In genomic region chr4:44363434-44364013, GRCm38 (mm10) we compare ENCODE assay signal across 11 mouse cellular contexts.
DNase-seq lines count a peak whose midpoint lies in the region; ATAC-seq and TF ChIP-seq lines count a peak whose summit lies in the region.
"Had no signal": no experiment of that assay in that cellular context is flagged by ENCODE, and none has a peak within 500 bp of the region (broad histone marks: within the 10 kb centered on the region; RNA-seq: fewer than 3 reads in every experiment).

No protein-coding gene starts in this region.

- TF ChIP-seq CTCF in lung, embryonic 14.5 days (IDR thresholded peaks at IDR 0.05; ENCODE audit: low read depth), result no peak
- TF ChIP-seq CTCF in lung, adult 2 months (IDR thresholded peaks at IDR 0.05; ENCODE audit: insufficient read depth, low read length), result no peak

- H3K27ac ChIP-seq in heart, embryonic 11.5 days (ENCODE audit: low read depth, low read length), result 0 out of 2 replicates have a peak overlapping the region, but pooled peaks have one; percentile 41
- H3K27ac ChIP-seq in lung, embryonic 14.5 days (ENCODE audit: low read depth), result peak overlapping the region; percentile 58; the same call in 1 of the 2 replicates
- H3K27ac ChIP-seq: heart, embryonic 15.5 days; neural tube, embryonic 15.5 days had no signal

- no peak for ATAC-seq in heart, embryonic 11.5 days (replicated peaks; ENCODE audit: insufficient number of reproducible peaks, low FRiP score, low TSS enrichment)
- ATAC-seq in lung, embryonic 14.5 days (ENCODE audit: insufficient read depth), result peak; percentile 92

- H3K36me3 ChIP-seq in heart, embryonic 11.5 days (ENCODE audit: control insufficient read depth, insufficient read depth, low read length), result no peaks in the 10 kb centered on the region
- H3K36me3 ChIP-seq in lung, embryonic 14.5 days (ENCODE audit: insufficient read depth), result peaks cover 16% of the 10 kb centered on the region
- H3K36me3 ChIP-seq: heart, embryonic 15.5 days; neural tube, embryonic 15.5 days had no signal

- 79% methylated on average over 12 of the region's 12 CpGs for WGBS in heart, embryonic 11.5 days (ENCODE audit: insufficient replicate concordance)
- WGBS in lung, embryonic 14.5 days, result 48% methylated on average over 12 of the region's 12 CpGs
- WGBS in lung, adult 2 months, result 59% methylated on average over 12 of the region's 12 CpGs

- H3K9me3 ChIP-seq in heart, embryonic 11.5 days (replicated peaks; ENCODE audit: control insufficient read depth, low read length), result no peaks in the 10 kb centered on the region
- no peaks in the 10 kb centered on the region for H3K9me3 ChIP-seq in lung, embryonic 14.5 days (ENCODE audit: low read depth, low read length)
- H3K9me3 ChIP-seq: heart, embryonic 15.5 days; neural tube, embryonic 15.5 days had no signal

- H3K9ac ChIP-seq in heart, embryonic 11.5 days (ENCODE audit: low read depth, low read length), result no peak overlapping the region
- H3K9ac ChIP-seq in lung, embryonic 14.5 days, result no peak overlapping the region
- H3K9ac ChIP-seq: heart, embryonic 15.5 days; neural tube, embryonic 15.5 days had no signal

- H3K4me2 ChIP-seq in heart, embryonic 11.5 days, result no peak overlapping the region
- H3K4me2 ChIP-seq in lung, embryonic 14.5 days, result no peak overlapping the region
- H3K4me2 ChIP-seq: heart, embryonic 15.5 days; midbrain, embryonic 11.5 days; neural tube, embryonic 15.5 days had no signal

- no peaks in the 10 kb centered on the region for H3K4me1 ChIP-seq in heart, embryonic 11.5 days (ENCODE audit: control insufficient read depth, insufficient read depth, low read length)
- H3K4me1 ChIP-seq in lung, embryonic 14.5 days (ENCODE audit: insufficient read depth), result no peaks in the 10 kb centered on the region
- H3K4me1 ChIP-seq in lung, adult 2 months (ENCODE audit: control insufficient read depth, insufficient read depth, low read length), result no peaks in the 10 kb centered on the region

- DNase-seq in heart, adult 8-10 months (ENCODE audit: low spot score), result no peak
- DNase-seq in lung, embryonic 14.5 days, result peak; percentile 90
- DNase-seq in lung, adult 2 months, result no peak
- DNase-seq in MN1 (ENCODE audit: low spot score), result peak; percentile 68
- DNase-seq in lung, postnatal 10 days, result peak; percentile 56
- DNase-seq in embryo, embryonic 11 days, result no peak
- DNase-seq: thymus, adult 2 months had no signal

- no peaks in the 10 kb centered on the region for H3K27me3 ChIP-seq in heart, embryonic 11.5 days (ENCODE audit: control insufficient read depth, insufficient read depth, low read length)
- no peaks in the 10 kb centered on the region for H3K27me3 ChIP-seq in lung, embryonic 14.5 days (ENCODE audit: insufficient read depth, low read length)
- H3K27me3 ChIP-seq: heart, embryonic 15.5 days; neural tube, embryonic 15.5 days had no signal

- no peak for TF ChIP-seq POLR2A in lung, adult 2 months (IDR thresholded peaks at IDR 0.05; ENCODE audit: borderline replicate concordance, extremely low read depth, low read depth, low read length)

- no peak overlapping the region for H3K4me3 ChIP-seq in heart, embryonic 11.5 days (ENCODE audit: low read depth, low read length)
- H3K4me3 ChIP-seq in lung, embryonic 14.5 days (ENCODE audit: low read depth, low read length), result no peak overlapping the region
- H3K4me3 ChIP-seq in lung, adult 2 months (replicated peaks; ENCODE audit: extremely low read depth, low read depth, low read length), result no peak overlapping the region
- H3K4me3 ChIP-seq: heart, embryonic 15.5 days; neural tube, embryonic 15.5 days had no signal

Comparison
In these comparisons a context has a peak if more than half of its experiments do, and no peak if none do; other contexts are left out.
1. DNase-seq: peak in lung, embryonic 14.5 days (single experiment), MN1 (single experiment) and lung, postnatal 10 days (single experiment); none in heart, adult 8-10 months (single experiment), lung, adult 2 months (single experiment) and embryo, embryonic 11 days (single experiment).